Mouse (Mus musculus) erythroblast, embryonic 14.5 days (primary cell): ENCODE data around the gene Gm20431. TPM values are rescaled to one million over a fixed set of nuclear protein-coding genes. Genes with fewer than 3 reads are reported as not detected.

Source experiments
- H3K27me3 ChIP-seq: 2 replicates; pipeline ENCODE4 v1.6.1; 2012; ENCODE audit warnings: inconsistent platforms; ENCODE audit not compliant: control insufficient read depth
- H3K36me3 ChIP-seq: 2 replicates; pipeline ENCODE4 v1.6.1; 2012; ENCODE audit warnings: mild to moderate bottlenecking, inconsistent platforms; ENCODE audit not compliant: control insufficient read depth
- H3K4me1 ChIP-seq: 2 replicates; pipeline ENCODE4 v1.6.1; 2012; ENCODE audit warnings: inconsistent platforms; ENCODE audit not compliant: control insufficient read depth
- H3K4me3 ChIP-seq: replicated peaks from 2 replicates; pipeline ENCODE3; 2012; ENCODE audit warnings: moderate library complexity, mild to moderate bottlenecking, inconsistent platforms
- H3K9me3 ChIP-seq: 2 replicates; pipeline ENCODE4 v1.6.1; 2012; ENCODE audit warnings: low read length, inconsistent platforms, mixed read lengths; ENCODE audit not compliant: control insufficient read depth
- GATA1 ChIP-seq: IDR thresholded peaks from 2 replicates; pipeline ENCODE4 v1.6.1; 2012; ENCODE audit warnings: low read length, inconsistent platforms, mixed read lengths
- TAL1 ChIP-seq: IDR thresholded peaks from 3 replicates; pipeline ENCODE4 v1.6.1; 2012; ENCODE audit warnings: low read length, inconsistent platforms, mixed read lengths
- polyA plus RNA-seq: library from polyadenylated mRNA; stranded (reverse); fragments of >175 nt; gene quantifications from 2 replicates; pipeline ENCODE4 v1.2.3, GENCODE M21; 2012

Gm20431 gene
- polyA plus RNA-seq, 1 experiment: not detected

GRCm38 (mm10) chr2:167697902-167698301 lies 36.6 kb upstream of the Gm20431 start:
- TF ChIP-seq GATA1: no peak
- no peak for TF ChIP-seq TAL1
- Histone ChIP-seq H3K27me3 (no peaks in the 10 kb centered on the region), H3K4me3 (peak overlapping the region; percentile 40), H3K36me3 (no peaks in the 10 kb centered on the region), H3K9me3 (no peaks in the 10 kb centered on the region), H3K4me1 (peaks cover 9% of the 10 kb centered on the region)

- H3K36me3 ChIP-seq: peaks cover 8% of the 10 kb centered on the region
Observed at GRCm38 (mm10) chr2:167696143-167696542, 34.8 kb upstream of the Gm20431 start.

GRCm38 (mm10) chr2:167695491-167695890 lies 34.2 kb upstream of the Gm20431 start:
- Histone ChIP-seq H3K27me3 (peaks cover 18% of the 10 kb centered on the region), H3K4me3 (no peak overlapping the region), H3K4me1 (peaks cover 20% of the 10 kb centered on the region), H3K9me3 (no peaks in the 10 kb centered on the region), H3K36me3 (peaks cover 8% of the 10 kb centered on the region)
- TF ChIP-seq GATA1 (no peak), TAL1 (no peak)

More at GRCm38 (mm10) chr2:167696143-167696542, 34.8 kb upstream of the Gm20431 start:
- Histone ChIP-seq H3K4me1 (peaks cover 15% of the 10 kb centered on the region), H3K4me3 (no peak overlapping the region), H3K27me3 (peaks cover 12% of the 10 kb centered on the region), H3K9me3 (no peaks in the 10 kb centered on the region)
- TF ChIP-seq GATA1: no peak
- no peak for TF ChIP-seq TAL1

DNA sequence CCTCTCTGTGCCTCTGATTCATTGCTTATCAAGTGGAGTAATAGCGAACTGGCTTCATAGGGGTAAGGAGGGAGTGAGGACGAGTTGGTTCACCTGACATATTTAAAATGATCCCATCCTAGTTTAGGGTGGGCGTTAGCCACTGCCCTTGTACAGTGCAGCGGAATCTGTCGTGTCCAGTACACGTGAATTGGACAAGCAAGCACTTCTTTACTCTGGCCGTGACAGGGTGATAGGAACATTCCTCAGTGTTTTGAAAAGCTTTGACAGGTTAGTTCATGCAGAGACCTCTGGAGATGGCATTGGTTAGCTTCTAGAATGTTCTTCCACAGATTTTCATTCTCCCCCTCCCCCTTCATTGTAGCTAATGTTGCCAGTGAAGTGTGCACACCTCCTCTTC lies 33.7 kb upstream of the Gm20431 start:
- H3K36me3 ChIP-seq: peaks cover 8% of the 10 kb centered on the region
- H3K27me3 ChIP-seq: peaks cover 23% of the 10 kb centered on the region
- TF ChIP-seq TAL1 (no peak), GATA1 (no peak)
- H3K4me1 ChIP-seq: peaks cover 22% of the 10 kb centered on the region
- H3K9me3 ChIP-seq: no peaks in the 10 kb centered on the region
- H3K4me3 ChIP-seq: no peak overlapping the region

DNA sequence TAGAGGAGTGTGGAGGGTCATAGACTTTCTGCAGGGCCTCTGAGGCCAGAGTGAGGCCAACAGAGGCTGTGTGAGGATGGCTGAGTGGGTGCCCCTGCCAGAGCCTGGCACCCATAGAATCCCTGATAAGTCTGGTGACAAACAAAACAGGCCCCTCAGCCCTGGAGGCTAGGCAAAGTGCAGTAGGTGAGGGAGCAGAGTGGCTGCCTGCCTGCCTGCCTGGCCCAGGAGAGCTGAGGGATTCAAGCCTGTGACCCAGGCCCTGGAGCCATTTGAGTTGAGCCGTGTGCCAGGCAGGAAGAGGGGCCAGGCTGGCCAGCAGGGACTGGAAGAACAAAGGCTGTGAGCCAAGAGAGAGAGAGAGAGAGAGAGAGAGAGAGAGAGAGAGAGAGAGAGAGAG lies 32.9 kb upstream of the Gm20431 start:
- Histone ChIP-seq H3K4me3 (no peak overlapping the region), H3K4me1 (peaks cover 29% of the 10 kb centered on the region), H3K27me3 (peaks cover 31% of the 10 kb centered on the region), H3K9me3 (no peaks in the 10 kb centered on the region), H3K36me3 (peaks cover 8% of the 10 kb centered on the region)
- no peak for TF ChIP-seq TAL1
- no peak for TF ChIP-seq GATA1

DNA sequence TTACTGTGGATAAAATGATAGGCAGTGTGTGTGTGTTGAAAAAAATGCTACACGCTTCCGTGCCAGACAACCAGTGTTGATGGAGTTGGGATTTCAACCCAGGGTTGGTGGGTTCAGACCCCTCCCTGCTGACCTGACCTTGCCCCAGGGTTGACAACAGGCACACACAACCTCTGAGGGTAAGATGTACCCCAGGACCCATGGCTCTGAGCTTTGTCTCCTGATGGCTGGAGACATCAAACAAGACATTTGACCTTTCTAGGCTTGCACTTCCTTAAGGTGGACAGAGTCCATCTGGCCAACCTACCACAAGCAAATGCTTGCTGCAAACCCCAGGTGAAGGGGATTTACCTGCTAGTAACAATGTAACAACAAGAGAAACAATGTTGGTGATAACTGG lies 32.2 kb upstream of the Gm20431 start:
- H3K36me3 ChIP-seq: peaks cover 8% of the 10 kb centered on the region
- peaks cover 36% of the 10 kb centered on the region for H3K4me1 ChIP-seq
- TF ChIP-seq TAL1 (no peak), GATA1 (no peak)

GRCm38 (mm10) chr2:167692831-167693230 lies 31.5 kb upstream of the Gm20431 start:
- H3K27me3 ChIP-seq: peaks cover 45% of the 10 kb centered on the region
- peaks cover 39% of the 10 kb centered on the region for H3K4me1 ChIP-seq
- H3K9me3 ChIP-seq: no peaks in the 10 kb centered on the region
- TF ChIP-seq GATA1: no peak
- TF ChIP-seq TAL1: no peak
- H3K4me3 ChIP-seq: no peak overlapping the region
- peaks cover 8% of the 10 kb centered on the region for H3K36me3 ChIP-seq

More for the DNA sequence above, 32.2 kb upstream of the Gm20431 start:
- no peak overlapping the region for H3K4me3 ChIP-seq
- no peaks in the 10 kb centered on the region for H3K9me3 ChIP-seq
- peaks cover 38% of the 10 kb centered on the region for H3K27me3 ChIP-seq

DNA sequence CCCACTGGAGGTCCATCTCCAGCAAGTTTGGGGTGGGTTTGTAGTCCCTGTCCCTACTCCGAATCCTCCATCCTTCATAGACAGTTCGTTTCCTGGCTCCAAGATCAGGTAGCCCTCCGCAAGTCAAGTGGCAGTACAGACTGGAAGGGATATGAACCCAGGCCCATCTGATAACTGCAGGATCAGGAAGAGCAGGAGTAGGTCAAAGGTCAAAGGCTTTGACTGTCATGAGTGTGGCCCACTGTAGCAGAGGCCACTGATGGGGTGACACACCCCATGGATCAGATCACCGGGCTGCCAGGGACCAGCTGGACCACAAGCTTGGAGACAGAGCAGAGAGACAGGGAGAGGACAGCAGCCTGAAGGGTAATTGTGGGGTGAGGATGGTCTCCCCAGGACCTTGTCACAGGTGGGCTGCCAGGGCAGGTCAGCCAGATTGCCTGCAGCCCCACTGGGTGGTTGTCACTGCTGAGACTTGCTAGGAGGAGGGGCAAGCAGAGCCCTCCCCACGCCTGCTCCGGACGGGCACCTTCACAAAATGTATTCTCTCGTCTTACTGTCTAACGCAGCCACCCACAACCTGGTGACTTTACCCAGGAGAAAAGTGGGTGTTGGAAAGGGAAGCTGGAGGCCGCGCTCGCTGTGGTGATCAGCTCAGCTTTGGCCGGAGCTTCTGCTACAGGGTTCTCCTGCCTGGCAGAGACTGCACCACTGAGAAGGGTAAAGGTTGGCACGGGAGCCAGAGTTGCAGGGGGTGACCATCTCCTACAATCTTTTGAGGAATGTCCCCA lies 30.8 kb upstream of the Gm20431 start:
- H3K36me3 ChIP-seq: peaks cover 8% of the 10 kb centered on the region
- TF ChIP-seq TAL1: no peak
- TF ChIP-seq GATA1: no peak
- H3K4me3 ChIP-seq: no peak overlapping the region
- H3K27me3 ChIP-seq: peaks cover 51% of the 10 kb centered on the region
- no peaks in the 10 kb centered on the region for H3K9me3 ChIP-seq
- H3K4me1 ChIP-seq: peaks cover 45% of the 10 kb centered on the region

- no peak for TF ChIP-seq TAL1
- no peak for TF ChIP-seq GATA1
- Histone ChIP-seq H3K27me3 (peaks cover 52% of the 10 kb centered on the region), H3K36me3 (peaks cover 8% of the 10 kb centered on the region), H3K9me3 (no peaks in the 10 kb centered on the region), H3K4me3 (peak overlapping the region; percentile 75), H3K4me1 (peaks cover 44% of the 10 kb centered on the region)
Observed at GRCm38 (mm10) chr2:167691410-167691809, 30.1 kb upstream of the Gm20431 start.

DNA sequence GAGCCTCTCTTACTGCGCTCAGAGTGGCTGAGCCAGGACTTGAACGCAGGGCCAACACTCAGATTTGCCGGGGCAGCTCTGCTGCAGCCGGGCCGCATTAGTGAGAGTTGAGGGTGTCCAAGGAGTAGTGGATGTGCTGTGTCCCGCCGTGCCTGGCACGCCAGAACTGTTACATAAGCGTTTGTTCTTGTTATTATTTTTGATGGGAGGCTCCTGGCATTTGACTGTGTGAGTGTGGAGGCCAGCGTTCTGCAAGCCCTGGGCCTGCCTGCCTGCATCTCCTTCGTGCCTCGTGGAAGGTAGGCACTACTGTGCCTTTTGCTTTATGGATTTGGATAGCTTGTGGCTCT lies 29.6 kb upstream of the Gm20431 start:
- TF ChIP-seq TAL1 (no peak), GATA1 (no peak)
- Histone ChIP-seq H3K27me3 (peaks cover 54% of the 10 kb centered on the region), H3K9me3 (no peaks in the 10 kb centered on the region), H3K4me1 (peaks cover 43% of the 10 kb centered on the region), H3K4me3 (peak overlapping the region; percentile 75), H3K36me3 (peaks cover 8% of the 10 kb centered on the region)
